Mouse (Mus musculus) adrenal gland, postnatal 25 days (tissue): ENCODE results near the gene Zfp518a. TPM values are rescaled to one million over a fixed set of nuclear protein-coding genes. Genes with fewer than 3 reads are reported as not detected.

Experiments
- DNase-seq: peaks from one replicate; pipeline ENCODE4 v3.0.0; 2021; ENCODE audit warnings: mixed read lengths
- long read RNA-seq: library from polyadenylated mRNA; stranded (forward); transcript quantifications from one replicate; pipeline ENCODE4 v2.0.0, GENCODE M21; 2021
- total RNA-seq: library from RNA; stranded (reverse); gene quantifications from 2 replicates; pipeline ENCODE4 v1.2.3, GENCODE M21; 2021

Gene Zfp518a
- total RNA-seq: 13.2 and 15.7 TPM in 2 replicates
- long read RNA-seq, full-length matches to known transcripts: 1 of 3 reads
- long read RNA-seq, partial matches to known transcripts: 0 of 3 reads
- long read RNA-seq, other reads (novel, unspliced or antisense): 2 of 3 reads

DNA sequence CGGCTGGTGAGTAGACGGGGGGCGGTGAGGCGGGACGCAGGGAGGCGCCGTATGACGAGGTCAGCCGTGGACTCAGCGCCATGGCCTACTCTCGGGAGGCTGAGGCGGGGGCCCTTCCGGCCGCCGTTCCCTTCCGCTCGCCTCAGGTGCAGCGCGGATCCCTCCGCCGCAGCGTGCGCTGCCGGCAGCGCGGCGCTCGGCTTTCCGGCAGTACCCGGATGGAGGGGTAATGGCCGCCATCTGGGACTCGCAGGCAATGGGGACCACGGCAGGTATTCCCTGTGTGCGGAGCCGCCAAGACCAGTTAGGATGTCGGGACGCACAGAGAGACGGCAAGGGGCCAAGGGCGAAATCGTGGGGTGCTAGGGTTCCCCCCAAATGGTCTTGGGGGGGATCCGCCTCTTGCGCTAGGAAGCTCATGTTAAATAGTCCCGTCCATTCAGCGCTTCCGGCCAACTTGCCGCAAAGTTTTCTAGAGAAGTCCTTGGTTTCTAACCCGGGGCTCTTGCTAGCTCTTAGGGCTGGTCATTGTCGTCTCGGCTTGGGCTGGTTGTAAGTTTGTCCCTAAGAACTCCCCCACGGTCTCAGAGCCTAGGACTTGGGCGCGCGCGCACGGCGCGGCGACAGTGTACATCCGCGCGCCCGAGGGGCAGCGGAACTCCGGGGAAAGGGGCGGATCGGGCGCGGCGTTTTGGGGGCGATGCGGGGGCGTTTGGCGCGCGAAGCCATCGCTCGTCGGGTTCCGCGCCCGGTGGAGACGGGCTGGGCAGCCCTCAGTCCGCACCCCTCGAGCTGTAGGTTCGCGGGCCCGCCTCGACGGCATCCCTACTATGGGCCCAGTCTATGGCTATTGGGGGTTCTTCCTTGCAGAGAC is at the start of gene Zfp518a:
Zfp518a (plus strand) TSS at position 187 of the 874 bp plus-strand sequence.
- peak; percentile 87 for DNase-seq

DNA sequence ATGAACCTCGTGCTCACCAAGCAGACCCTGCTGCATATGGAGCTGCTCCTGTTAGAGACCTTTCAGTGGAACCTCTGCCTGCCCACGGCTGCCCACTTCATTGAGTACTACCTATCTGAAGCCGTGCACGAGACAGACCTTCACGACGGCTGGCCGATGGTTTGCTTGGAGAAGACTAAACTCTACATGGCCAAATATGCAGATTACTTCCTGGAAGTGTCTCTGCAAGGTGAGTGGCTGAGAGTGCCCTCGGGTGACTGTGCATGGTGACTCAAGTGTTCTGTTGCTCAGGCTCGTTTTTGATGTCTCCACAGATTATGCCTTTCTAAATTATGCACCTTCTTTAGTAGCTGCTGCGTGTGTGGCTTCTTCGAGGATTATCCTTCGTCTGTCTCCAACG is 49.8 kb upstream of the Zfp518a start:
- no peak for DNase-seq

DNA sequence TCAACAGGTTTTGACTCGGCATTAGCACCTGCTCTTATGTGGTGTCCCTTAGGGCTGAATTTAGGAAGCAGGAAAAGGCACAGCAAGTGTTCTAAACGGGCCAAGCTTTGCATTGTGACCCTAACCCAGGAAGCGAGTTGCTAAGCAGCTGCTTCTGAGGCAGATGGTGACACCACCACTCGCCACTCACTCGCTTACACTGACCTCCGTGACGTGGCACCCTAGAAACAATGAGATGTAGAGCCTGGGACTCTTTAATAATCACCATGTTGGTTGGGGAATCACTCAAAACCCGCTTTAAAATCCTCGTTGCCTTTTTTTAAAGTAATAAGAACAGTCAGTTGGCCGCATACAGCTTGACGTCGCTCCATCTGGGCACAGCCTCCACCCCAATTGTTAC is 45.1 kb upstream of the Zfp518a start:
- DNase-seq: no peak

DNA sequence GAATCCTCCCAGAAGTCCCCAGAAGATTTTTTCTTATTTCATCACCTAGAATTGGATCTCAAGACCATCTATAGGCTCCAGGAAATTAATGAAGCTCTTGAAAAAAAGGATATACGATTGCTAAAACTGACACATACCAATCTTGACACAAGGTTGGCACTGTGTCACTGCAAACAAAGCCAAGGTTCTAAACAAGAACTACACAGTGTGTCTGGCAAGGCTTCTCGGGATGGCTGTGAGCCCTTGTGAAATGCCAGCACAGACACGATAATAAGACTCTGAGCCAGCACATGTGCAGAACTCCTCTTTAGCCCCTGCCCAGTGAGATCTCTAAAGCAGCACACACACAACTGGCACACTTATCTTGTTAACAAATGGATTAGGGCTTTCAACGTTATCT is 35.0 kb upstream of the Zfp518a start:
- DNase-seq: no peak

DNA sequence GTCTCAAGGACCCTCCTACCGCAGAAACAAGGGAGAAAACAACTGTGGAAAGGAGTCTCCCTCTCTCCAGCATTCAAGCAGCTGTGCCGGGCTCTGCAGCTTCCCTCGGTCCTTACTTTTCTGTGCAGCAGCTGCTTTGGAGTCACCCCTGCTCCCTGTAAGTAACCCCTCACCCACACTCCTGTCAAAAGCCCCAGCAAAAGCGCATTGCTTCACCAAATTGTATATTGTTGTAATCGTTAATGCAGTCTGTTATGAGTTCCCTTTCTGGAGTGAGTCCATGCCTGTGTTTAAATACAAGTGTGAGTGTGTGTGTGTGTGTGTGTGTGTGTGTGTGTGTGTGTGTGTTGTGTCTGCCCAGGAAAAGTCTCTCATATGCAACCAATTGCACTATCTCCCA is 26.2 kb upstream of the Zfp518a start:
- DNase-seq: no peak

DNA sequence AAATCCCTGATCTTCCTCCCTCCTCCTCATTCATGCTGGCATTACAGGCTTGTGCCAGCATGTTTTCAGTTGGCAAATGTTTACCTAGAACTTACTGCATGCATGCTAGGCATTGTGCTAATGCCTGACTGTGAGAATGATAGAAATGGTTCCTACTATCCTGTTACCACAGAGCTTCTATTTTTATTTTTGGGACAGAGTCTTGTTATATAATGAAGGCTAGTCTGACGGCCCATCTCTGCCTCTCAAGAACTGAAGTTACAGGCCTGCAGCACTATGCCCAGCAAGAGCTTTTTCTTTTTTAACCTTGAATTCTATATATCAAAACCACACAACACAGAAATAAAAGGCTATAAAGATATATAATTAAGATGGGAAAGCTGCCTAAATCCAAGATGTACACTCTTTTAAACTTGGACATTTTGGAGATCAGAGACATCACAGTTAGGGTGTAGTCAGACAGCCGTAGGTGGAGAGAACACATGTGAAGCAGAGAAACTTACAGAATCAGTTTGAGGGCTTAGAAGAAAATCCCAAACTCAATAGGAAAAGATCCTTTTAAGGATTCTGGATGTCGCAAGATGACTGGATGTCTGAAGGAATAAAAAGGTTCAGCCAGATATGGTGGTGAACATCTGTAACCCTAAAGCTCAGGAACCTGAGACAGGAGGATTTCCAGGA is 24.9 kb upstream of the Zfp518a start:
- DNase-seq: no peak

DNA sequence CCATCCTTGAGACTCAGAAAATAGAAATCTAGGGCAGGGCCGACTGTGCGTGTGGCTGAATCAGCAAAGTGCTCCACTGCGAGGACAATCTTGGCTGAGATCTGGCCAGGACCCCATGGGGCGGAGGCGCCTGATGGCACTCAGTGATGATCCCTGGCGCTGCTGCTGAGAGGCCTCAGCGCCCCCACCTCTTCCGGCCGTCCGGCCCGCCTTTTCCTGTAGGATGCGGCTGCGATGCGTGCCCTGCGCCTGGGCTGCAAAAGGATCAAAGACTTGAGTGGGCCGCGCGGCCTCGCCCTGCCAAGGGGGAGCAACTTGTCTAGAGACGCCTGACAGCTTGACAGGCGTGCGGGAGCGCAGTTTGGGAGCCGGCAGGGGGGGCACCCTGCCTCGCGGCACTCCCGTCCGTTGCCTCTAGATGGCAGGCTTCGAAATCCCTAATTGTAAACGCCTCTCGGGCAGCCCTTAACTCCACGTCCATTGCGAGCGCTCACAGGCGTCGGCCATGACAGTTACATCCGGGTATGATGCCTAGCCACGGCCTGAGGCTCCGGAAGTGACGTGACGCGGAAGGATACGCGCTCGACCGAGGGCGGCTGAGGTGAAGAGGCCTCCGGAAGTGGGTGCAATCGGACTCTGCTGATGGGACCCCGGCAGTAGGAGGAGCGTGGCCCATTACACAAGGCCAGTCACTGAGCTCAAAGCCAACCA is 21.4 kb upstream of the Zfp518a start:
- peak; percentile 89 for DNase-seq

DNA sequence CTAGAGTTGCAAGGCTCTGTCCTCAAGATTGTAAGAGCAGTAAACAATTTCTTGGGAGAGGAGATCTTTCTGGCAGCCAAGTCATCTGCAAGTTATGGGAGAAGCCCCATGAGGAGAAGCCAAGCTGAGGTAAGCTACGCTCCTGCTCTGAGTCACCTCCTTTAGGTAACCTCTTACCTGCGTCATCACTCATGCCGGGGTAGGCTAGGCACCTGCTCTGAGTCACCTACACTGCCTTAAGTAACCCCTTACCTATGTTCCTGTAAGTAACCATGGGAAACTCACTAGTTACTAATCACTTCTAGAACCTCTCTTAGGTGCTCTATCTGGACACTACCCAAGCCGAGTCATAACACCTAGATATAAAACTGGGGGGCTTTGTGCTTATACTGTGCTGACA is 12.8 kb upstream of the Zfp518a start:
- DNase-seq: no peak

DNA sequence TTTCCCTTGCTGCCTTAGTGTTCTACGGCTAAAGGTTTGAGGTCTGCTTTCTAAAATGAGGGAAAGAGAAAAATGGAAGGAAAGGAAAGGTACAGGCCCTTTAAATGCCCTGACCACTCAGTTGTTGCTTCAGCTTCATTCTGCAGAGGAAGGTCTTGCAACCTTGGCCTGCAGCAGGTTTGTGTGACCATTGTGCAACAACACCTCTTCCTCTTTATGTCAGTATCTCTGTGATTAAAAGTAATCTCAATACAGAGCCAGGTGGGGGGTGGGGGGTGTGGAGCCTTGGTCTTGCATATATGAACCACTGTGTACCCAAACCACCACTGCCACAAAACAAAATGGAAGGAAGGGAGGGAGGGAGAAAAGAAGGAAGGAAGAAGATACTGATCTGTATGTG is 5.6 kb upstream of the Zfp518a start:
- no peak for DNase-seq

DNA sequence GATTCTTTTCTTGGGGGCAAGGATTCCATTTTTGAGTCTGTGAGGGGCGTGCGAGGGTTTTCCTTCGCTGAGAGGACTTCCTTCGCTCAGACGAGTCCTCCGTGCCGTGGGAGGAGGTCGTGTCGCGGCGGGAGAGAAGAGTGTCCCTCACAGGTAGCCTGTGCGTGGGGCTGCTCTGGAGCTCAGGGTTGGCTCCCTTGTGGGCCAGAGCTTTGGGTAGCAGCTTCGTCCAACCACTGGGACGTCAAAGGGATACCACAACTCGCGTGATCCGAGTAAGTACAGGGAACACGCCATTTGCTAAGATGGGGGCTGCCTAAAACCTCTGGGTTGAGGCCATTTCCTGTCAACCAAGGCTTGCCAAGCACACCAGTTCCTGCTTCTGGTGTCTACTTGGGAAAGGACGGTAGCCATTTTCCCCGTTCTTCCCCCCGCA is 416 bp upstream of the Zfp518a start:
- DNase-seq: no peak

DNA sequence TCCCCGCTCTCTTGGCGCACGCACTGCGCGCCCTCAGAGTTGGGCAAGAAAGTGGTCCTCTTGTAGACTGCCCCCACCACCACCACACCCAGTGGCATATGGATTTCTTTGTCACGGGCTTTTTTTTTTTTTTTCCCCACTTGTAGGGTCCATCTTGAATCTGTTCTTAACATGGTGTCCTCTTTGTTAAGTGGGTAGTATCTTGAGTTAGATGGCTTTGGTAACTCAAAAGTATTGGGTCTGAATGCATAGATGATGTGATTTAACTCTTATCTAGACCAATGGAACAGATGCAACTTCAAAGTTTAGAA is 843 bp downstream of the Zfp518a start:
- no peak for DNase-seq

DNA sequence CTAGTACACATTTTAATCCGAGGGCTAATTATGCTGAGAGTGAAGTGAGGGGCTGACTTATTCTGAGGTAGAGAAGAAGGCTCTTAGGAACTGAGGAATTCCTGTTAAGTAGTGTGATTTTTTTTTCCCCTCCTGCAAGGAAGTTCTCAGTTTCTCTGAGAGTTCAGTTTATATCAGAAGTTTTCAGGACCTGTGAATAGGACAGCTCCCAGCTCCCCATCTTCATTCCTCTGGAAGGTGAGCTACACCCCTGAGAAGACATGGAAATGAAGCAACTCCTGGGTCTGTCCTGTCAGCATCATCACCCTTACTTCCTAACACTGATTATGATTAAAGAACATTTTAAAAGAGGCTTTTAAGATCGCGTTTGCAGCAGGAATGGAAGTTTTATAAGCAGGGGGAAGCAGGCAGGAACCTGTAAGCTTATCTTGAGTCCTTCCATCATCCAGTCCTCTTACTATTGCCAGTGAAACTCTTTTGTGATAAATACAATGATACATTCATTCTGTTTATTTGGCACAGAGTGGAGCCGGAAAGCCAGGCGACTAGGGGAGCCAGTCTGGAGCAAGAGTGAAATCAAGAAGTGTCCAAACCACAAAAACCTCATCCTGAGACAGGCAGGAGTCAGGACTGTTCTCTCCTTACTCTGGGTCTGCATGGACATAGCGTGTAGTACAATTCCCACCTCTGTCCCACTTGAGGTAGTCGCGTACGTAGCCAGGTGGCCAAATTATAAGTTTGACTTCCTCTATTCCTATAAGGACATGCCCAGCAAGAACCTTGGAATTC is 37.3 kb downstream of the Zfp518a start:
- no peak for DNase-seq

DNA sequence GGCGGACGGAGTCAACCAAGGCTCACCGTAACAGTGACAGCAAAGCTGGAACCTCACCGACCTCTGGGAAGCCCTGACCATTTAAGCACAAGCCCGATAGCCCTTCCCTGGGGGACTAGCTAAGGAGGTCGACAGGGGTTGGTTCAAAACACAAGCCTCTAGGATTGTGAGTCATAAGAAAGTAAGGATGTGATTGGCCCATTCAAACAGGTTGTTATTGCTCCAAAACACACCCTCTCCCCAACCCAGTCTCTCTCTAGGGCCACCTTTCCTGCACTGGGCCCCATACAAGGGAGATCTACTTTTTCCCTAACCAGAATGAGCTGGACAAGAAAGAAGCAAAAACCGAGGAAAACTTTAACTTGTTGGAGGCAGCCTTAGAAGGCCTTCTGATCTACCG is 40.9 kb downstream of the Zfp518a start:
- DNase-seq: no peak

DNA sequence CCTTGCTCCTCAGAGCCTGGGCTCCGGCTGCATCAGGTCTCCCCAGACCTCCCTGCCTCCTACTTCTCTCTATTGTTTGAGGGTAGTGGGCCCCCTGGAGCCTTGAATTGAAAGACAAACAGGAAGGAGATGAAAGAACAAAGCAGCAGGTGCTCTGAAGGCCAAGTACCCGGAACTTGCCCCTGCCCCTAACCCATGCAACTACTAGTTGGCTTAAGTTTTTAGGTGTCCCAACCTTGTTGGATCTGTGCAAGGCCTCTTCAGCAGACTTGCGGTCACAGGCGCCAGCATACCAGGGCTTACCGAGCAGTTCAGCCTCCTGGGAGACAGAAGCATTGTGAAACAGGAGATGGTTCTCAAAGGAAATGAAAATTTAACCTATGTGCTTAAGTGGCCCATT is 41.5 kb downstream of the Zfp518a start:
- DNase-seq: no peak

DNA sequence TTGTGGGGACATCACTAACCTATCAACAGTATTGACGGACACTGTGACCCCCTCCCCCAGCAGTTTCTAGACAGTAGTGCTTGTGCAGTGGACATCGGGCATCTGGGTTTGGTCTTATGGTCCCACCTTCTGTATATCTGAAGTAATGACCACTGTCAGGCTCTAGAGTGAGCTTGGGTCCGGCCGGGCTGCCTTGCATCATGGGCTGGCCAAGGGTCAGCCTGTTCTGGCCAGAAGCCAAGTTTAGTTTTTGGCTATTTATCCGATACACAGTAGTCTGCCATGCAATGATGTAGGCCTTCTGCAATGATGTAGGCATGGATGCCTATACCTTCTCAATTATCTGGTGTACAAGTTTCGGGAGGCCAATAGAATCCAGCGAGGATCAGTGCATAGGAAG is 49.0 kb downstream of the Zfp518a start:
- no peak for DNase-seq

DNA sequence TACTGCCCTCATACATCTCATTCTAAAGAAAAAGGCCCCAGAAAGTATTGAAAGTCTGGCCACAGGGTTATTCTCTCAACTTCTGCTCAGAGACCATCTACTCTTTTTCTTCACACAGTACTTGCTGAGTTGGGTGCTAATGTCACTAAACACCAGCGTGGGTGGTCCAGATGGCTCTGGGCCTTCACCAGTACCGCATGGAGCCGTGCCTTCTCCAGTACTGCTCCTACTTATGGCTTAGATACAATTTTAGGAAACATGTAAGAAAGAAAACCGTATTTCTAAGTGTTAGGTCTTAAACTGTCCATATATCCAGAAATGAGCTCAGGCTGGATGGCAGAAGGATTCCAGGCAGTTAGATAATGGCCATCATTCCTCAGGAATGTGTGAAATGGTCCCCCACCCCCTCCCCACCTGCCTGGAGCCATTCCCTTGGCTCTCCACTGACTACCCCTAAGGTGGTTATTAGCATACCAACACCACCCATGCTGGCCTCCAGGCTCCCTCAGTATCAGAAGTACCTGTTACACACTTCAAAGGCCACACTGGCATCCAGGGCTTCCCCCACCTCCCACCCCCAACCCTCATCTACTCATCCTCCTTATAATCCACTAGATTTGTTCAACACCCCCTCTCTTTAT is 52.6 kb downstream of the Zfp518a start:
- DNase-seq: no peak

DNA sequence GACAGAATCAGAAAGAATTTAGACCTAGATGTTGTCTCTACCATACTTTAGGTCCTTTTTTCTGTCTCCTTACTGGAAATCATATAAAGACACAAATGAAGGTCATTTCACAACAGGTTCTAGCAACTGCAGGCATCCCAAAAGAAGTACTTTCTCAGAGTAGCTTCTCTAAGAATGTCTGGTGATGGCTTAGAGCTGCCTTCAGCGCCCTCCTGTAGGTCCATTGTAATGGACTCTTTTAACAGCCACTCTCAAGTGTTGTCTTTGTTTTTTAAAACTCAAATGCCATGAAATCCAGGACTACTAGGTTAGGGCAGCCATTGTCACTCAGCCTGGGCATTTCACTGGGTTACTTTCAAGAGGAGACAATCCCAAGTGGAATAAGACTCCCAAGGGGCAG is 64.5 kb downstream of the Zfp518a start:
- DNase-seq: no peak

DNA sequence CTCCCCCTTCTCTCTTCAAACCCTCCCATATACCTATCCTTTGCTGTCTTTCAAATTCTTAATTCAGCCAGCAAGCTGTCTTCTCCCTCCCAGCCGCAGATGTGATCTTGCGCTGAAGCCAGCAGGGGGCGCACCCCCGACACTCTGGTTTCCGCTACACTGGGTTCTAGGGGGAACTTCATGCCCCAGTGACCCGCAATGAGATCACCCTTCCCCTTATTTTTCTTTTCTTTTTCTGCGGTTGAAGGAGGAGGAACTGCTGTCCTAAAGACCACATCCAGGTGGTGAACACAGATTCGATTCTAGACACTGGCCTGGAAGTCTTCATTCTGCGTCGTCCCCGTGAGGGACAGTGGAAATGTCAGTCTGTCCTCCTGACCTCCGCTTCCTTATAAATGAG is 68.5 kb downstream of the Zfp518a start:
- peak; percentile 64 for DNase-seq

DNA sequence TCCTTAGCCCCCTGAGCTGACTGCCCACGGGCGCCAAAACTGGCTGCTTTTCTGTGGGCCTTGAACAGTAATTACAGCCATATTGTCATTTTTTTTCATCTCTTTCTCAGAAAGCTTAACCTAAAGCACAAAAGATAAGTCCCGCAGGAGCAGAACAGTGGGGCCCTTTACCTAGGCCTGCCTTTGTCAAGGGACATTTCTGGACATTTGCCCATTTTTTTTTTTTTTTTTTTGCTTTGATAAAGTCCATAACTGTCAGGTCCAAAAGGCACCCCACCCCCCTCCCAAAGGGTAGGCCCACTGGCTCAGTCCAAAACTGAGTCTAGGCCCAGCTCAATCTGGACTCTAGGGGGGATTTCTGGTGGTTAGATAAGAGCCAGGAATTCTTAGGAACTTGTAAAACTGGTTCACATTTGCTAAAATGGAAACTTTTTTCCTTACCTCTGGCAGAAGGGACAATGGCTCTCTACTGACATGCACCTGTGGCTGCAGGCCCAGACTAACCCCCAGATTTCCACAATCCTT is 69.9 kb downstream of the Zfp518a start:
- DNase-seq: no peak

DNA sequence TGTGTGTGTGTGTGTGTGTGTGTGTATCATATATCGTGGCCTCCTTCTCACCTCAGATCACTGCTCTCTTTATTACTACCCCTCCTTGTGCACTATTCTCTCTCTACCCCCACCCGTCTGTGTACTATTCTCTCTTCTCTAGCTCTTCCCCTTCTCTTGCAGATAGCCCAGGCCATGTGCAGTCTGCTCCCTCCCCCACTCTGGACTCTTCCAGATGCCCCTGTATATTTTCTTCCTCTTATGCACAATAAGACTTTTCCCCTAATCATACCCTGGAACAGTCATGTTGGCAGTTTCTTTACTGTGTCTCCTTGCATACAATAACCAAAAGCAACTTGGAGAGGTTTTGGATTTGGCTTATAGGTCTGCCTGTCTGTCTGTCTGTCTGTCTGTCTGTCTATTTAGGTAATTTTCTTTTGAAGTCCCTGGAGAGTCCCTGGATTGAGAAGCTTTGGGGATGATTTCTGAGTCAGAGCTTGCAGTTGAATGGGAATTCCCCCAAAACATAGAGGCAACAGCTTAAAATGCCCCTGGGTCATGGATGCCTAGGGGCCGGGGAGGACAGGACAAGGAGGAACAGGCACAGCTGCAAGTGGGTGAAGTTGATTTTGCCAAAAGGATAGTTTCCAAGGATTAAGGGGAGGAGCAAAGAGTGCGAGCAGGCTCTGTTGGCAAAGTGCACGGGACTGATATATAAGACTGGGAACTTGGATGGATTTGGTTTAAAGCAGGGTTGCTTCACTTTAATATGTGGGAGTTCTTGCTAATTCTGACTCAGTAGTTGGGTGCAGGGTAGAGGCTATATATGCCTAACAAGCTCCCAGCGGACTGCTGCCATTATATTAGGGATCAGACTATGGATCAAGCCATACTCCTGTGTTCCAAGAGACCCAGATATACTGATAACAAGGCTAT is 70.7 kb downstream of the Zfp518a start:
- DNase-seq: no peak
